8 mouse cellular contexts compared by ENCODE assay signal in the genomic region with DNA sequence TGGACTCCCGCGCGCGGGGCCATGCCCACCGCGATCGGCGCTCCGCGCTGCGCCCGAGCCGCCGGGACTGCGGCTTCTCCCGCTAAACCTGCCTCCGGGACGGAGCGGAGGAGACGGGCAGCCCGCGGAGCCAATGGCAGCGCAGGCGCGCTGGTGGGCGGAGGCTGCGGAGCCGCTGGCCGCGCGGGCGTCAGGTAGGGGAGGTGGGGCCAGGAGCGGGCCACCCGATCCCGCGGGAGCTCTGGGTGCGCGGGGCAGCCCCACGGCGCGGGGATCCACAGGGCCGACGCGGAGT. TPM values are rescaled to one million over a fixed set of nuclear protein-coding genes. Genes with fewer than 3 reads are reported as not detected.
DNase-seq lines count a peak whose midpoint lies in the region; ATAC-seq and TF ChIP-seq lines count a peak whose summit lies in the region.

Mast4 (minus strand) TSS at position 106 of the 295 bp plus-strand sequence.

- WGBS in lung, embryonic 14.5 days, result under 1% methylated on average over 44 of the region's 44 CpGs

- peak within 1 kb of the TSS; percentile 88 for H3K4me2 ChIP-seq in lung, embryonic 14.5 days

- peak; percentile 97 for ATAC-seq in Patski
- peak in 1 of 2 experiments; percentile 52; a peak in 1 of 4 replicates for ATAC-seq in hematopoietic stem cell, adult 5-6 weeks (replicated peaks in 1 of 2; ENCODE audit: insufficient read depth in 1 of 2, low FRiP score in 2 of 2, low TSS enrichment in 1 of 2, low read depth in 1 of 2, poor library complexity in 2 of 2, severe bottlenecking in 2 of 2)
- peak; percentile 98 for ATAC-seq in lung, embryonic 14.5 days (ENCODE audit: insufficient read depth)

- peak within 1 kb of the TSS; percentile 58 for H3K9ac ChIP-seq in lung, embryonic 14.5 days

- peaks cover 4% of the 10 kb centered on the region; the same call in 1 of the 2 replicates for H3K4me1 ChIP-seq in lung, embryonic 14.5 days (ENCODE audit: insufficient read depth)

- no peak for TF ChIP-seq CTCF in Patski (IDR thresholded peaks at IDR 0.05)
- no peak for TF ChIP-seq CTCF in lung, embryonic 14.5 days (IDR thresholded peaks at IDR 0.05; ENCODE audit: low read depth)

- in situ Hi-C loops in Patski (cut with MboI; ENCODE audit: low pct_unique_long_range_greater_than_20kb), result loop anchor here (5.0 to 25.0 kb wide), 2 partner anchors 157 to 303 kb away; no protein-coding TSS in a partner anchor

- DNase-seq in Patski (ENCODE audit: low read depth, low spot score), result peak; percentile 51
- peak; percentile 20 for DNase-seq in cerebellum, adult 9-10 months
- peak; percentile 63 to 92 for DNase-seq in frontal cortex, adult 2 months (ENCODE audit: extremely low spot score in 1 of 2, low spot score in 1 of 2)
- DNase-seq in layer of hippocampus, adult 9-11 months, result peak; percentile 80
- peak; percentile 93 for DNase-seq in lung, embryonic 14.5 days
- DNase-seq in ovary, postnatal 36 days (ENCODE audit: low spot score), result peak; percentile 95
- DNase-seq in urinary bladder, adult 18-20 months (ENCODE audit: low spot score in 2 of 2), result peak; percentile 84 to 95

- CTCF ChIA-PET in Patski (lab: Charles Lee), result no interaction called here

- H3K27ac ChIP-seq in lung, embryonic 14.5 days (ENCODE audit: low read depth), result no peak within 1 kb of the TSS

- POLR2A ChIA-PET in Patski (lab: Charles Lee), result no interaction called here

- no peaks in the 10 kb centered on the region for H3K36me3 ChIP-seq in lung, embryonic 14.5 days (ENCODE audit: insufficient read depth)

- H3K4me3 ChIP-seq in lung, embryonic 14.5 days (ENCODE audit: low read depth, low read length), result peak within 1 kb of the TSS; percentile 68

- no peaks in the 10 kb centered on the region for H3K9me3 ChIP-seq in lung, embryonic 14.5 days (ENCODE audit: low read depth, low read length)

- peaks cover 8% of the 10 kb centered on the region for H3K27me3 ChIP-seq in Patski
- H3K27me3 ChIP-seq in lung, embryonic 14.5 days (ENCODE audit: insufficient read depth, low read length), result peaks cover 39% of the 10 kb centered on the region

RNA-seq across cellular contexts. Expression of gene Mast4, which starts in this region (rescaled TPM):
- 10.5 TPM for polyA plus RNA-seq in Patski (2021)
- polyA plus RNA-seq in frontal cortex, adult 2 months (2012; rRNA removed), result 18.2 and 19.1 TPM in 2 replicates
- total RNA-seq in hematopoietic stem cell, adult 5-6 weeks (2017), result 18.8 and 29.5 TPM in 2 replicates
- polyA plus RNA-seq in lung, embryonic 14.5 days (2014; fragmentation: Nextera tagmentation; extraction: Ambion mirVana), result 30.8 and 32.1 TPM in 2 replicates

Comparison
In these comparisons a context has a peak if more than half of its experiments do, and no peak if none do; other contexts are left out.
1. DNase-seq: peak in every context shown above with its lines; median percentile 95 in ovary, postnatal 36 days; 93 in lung, embryonic 14.5 days; 90 in urinary bladder, adult 18-20 months; 80 in layer of hippocampus, adult 9-11 months; 78 in frontal cortex, adult 2 months; 51 in Patski; 20 in cerebellum, adult 9-10 months.